Mouse (Mus musculus) heart, postnatal 0 days (tissue): ENCODE results near the gene Rps2.

ENCODE experiments used
- CTCF ChIP-seq: IDR thresholded peaks from 2 replicates; pipeline ENCODE4 v1.5.1; 2016; ENCODE audit warnings: antibody characterized with exemption, control low read depth, low read depth
- EP300 ChIP-seq: IDR thresholded peaks from 2 replicates; pipeline ENCODE4 v1.6.1; 2016; ENCODE audit warnings: antibody characterized with exemption, low read depth

DNA sequence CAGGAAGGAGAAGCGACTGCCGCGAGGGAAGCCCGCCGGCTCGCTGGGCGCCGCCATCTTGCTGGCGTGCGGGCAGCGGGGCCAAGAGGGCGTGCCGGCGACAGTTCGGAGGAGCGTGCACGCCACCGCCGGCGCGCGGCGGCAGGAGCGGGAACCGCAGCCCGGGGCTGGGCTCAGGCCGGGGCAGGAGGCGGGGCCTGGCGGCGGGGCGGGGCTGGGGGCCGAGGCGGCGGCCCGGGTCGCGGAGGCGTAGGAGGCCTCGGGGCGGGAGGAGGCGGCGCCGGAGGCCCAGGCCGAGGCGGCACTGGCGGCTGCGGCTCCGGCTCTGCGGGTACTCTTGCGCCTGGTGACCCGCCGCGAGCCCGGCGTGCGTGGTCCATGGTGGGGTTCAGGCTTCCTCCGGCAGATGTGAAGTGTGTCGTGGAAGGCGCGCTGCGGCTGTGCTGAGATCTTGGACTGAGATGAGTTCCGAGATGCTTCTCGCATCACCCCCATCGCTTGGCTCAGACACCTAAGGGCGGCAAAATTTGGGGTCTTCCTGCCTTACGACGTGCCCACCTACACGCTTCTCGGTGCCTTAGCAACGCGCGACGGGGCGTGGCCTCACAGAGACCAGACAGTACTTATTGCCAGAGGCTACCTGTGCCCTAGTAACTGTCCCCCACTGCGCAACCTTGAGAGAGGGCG lies 21.8 kb upstream of the Rps2 start, which contains the start of the genes Gfer and Noxo1:
- no peak for TF ChIP-seq CTCF
- no peak for TF ChIP-seq EP300
